Mouse (Mus musculus): ENCODE measurements at regions not wholly inside any gene's neighbourhood (a gene's known extent, or its start where the extent isn't known, plus 50 kb on each side); places are given as distances from the start of the nearest gene placed in this dataset.
A peak's percentile ranks its signal among the peaks of the same experiment; 100 is the strongest.

- H3K4me1 ChIP-seq (ENCODE audit: control insufficient read depth, insufficient read depth, low read length): no peaks in the 10 kb centered on the region
- H3K27ac ChIP-seq (ENCODE audit: insufficient read depth, low read length): no peak overlapping the region
- H3K4me3 ChIP-seq (replicated peaks; ENCODE audit: insufficient read depth, low read depth, low read length): no peak overlapping the region
- no peak for TF ChIP-seq CTCF (IDR thresholded peaks at IDR 0.05; ENCODE audit: borderline replicate concordance, insufficient read depth, low read depth, low read length)
- TF ChIP-seq POLR2A (IDR thresholded peaks at IDR 0.05; ENCODE audit: borderline replicate concordance, insufficient read depth, low read length): no peak
- DNase-seq: no peak
- no peaks in the 10 kb centered on the region; the same call in 1 of the 2 replicates for H3K27me3 ChIP-seq (ENCODE audit: control insufficient read depth, insufficient read depth, low read length)
- WGBS: 89% methylated on average over 4 of the region's 4 CpGs
These were observed 364.4 kb upstream of the Id4 start for GRCm38 (mm10) chr13:47896646-47897045.

DNA sequence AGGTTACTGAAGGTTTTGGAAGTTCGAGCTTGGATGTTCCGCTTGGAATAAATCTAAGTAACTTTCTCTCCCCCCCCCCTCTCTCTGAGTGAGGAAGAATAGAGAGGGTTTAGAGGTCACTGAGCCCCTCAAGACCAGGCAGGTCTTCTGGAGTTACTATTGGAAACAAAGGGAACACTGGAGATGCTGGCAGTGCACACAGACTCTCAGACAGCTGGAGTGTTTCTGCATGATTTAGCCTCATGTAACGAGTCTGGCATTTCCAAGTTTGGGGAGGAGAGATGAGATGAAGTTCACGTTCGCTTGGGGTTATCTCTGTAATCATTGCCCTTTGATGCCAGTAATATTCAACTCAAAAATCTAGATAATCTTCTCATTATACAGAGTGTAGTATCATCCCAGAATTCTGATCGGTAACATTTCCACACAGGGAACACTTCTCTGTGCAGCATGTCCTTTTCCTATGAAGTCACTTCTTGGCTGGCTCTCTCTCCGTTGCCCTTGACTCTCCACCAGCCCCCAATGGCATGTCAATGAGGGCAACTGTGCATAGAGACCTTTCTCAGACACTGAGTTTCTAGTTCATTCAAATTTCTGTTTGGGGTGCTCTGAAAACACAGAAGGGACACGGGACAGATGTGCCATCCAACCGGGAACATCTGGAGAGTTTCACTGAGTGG, 351.0 kb upstream of the Id4 start:
- Histone ChIP-seq H3K27ac (ENCODE audit: insufficient read depth, low read length) (no peak overlapping the region), H3K4me1 (ENCODE audit: control insufficient read depth, insufficient read depth, low read length) (no peaks in the 10 kb centered on the region), H3K4me3 (replicated peaks; ENCODE audit: insufficient read depth, low read depth, low read length) (no peak overlapping the region), H3K27me3 (ENCODE audit: control insufficient read depth, insufficient read depth, low read length) (no peaks in the 10 kb centered on the region; the same call in 1 of the 2 replicates)
- 7% methylated on average over 9 of the region's 9 CpGs for WGBS
- TF ChIP-seq CTCF (IDR thresholded peaks at IDR 0.05; ENCODE audit: borderline replicate concordance, insufficient read depth, low read depth, low read length): no peak
- TF ChIP-seq POLR2A (IDR thresholded peaks at IDR 0.05; ENCODE audit: borderline replicate concordance, insufficient read depth, low read length): no peak
- peak in 1 of 2 experiments; percentile 4 for DNase-seq

GRCm38 (mm10) chr13:47910531-47910910, 350.5 kb upstream of the Id4 start:
- Histone ChIP-seq H3K4me1 (ENCODE audit: control insufficient read depth, insufficient read depth, low read length) (no peaks in the 10 kb centered on the region), H3K27ac (ENCODE audit: insufficient read depth, low read length) (no peak overlapping the region), H3K4me3 (replicated peaks; ENCODE audit: insufficient read depth, low read depth, low read length) (no peak overlapping the region), H3K27me3 (ENCODE audit: control insufficient read depth, insufficient read depth, low read length) (no peaks in the 10 kb centered on the region; the same call in 1 of the 2 replicates)
- WGBS: 11% methylated on average over 3 of the region's 3 CpGs
- TF ChIP-seq POLR2A (IDR thresholded peaks at IDR 0.05; ENCODE audit: borderline replicate concordance, insufficient read depth, low read length): no peak
- TF ChIP-seq CTCF (IDR thresholded peaks at IDR 0.05; ENCODE audit: borderline replicate concordance, insufficient read depth, low read depth, low read length): no peak
- no peak for DNase-seq

DNA sequence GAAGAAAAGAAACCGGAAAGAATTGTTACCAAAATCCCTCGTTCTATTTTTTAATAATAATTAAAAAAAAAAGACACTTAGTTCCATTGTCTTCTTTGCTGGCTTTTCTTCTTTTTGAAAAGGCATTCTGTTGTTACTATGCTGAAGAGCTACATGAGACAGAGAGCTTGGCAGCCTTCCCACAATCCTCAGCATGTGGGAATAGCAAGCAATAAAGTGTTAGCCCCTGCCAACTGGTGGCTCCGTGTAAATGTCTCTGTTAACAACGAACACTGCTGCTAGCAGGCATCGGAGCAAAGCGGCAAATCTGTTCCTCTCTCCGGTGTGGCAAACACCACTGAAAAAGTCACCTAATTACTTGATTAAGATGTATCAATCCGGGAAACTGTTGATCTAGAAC, 344.6 kb upstream of the Id4 start:
- no peak for TF ChIP-seq POLR2A (IDR thresholded peaks at IDR 0.05; ENCODE audit: borderline replicate concordance, insufficient read depth, low read length)
- TF ChIP-seq CTCF (IDR thresholded peaks at IDR 0.05; ENCODE audit: borderline replicate concordance, insufficient read depth, low read depth, low read length): no peak

GRCm38 (mm10) chr13:47917370-47917769, 343.7 kb upstream of the Id4 start:
- no peak for DNase-seq
- H3K4me1 ChIP-seq (ENCODE audit: control insufficient read depth, insufficient read depth, low read length): no peaks in the 10 kb centered on the region
- no peak overlapping the region for H3K4me3 ChIP-seq (replicated peaks; ENCODE audit: insufficient read depth, low read depth, low read length)
- 97% methylated on average over 3 of the region's 3 CpGs for WGBS
- H3K27ac ChIP-seq (ENCODE audit: insufficient read depth, low read length): no peak overlapping the region
- no peaks in the 10 kb centered on the region; the same call in 1 of the 2 replicates for H3K27me3 ChIP-seq (ENCODE audit: control insufficient read depth, insufficient read depth, low read length)
- TF ChIP-seq POLR2A (IDR thresholded peaks at IDR 0.05; ENCODE audit: borderline replicate concordance, insufficient read depth, low read length) (no peak), CTCF (IDR thresholded peaks at IDR 0.05; ENCODE audit: borderline replicate concordance, insufficient read depth, low read depth, low read length) (no peak)

More for the DNA sequence above, 344.6 kb upstream of the Id4 start:
- no peaks in the 10 kb centered on the region; the same call in 1 of the 2 replicates for H3K27me3 ChIP-seq (ENCODE audit: control insufficient read depth, insufficient read depth, low read length)
- no peaks in the 10 kb centered on the region for H3K4me1 ChIP-seq (ENCODE audit: control insufficient read depth, insufficient read depth, low read length)
- H3K27ac ChIP-seq (ENCODE audit: insufficient read depth, low read length): no peak overlapping the region
- peak; percentile 33 to 65 for DNase-seq
- H3K4me3 ChIP-seq (replicated peaks; ENCODE audit: insufficient read depth, low read depth, low read length): no peak overlapping the region
- WGBS: 3% methylated on average over 8 of the region's 8 CpGs

- no peak for TF ChIP-seq CTCF (IDR thresholded peaks at IDR 0.05; ENCODE audit: borderline replicate concordance, insufficient read depth, low read depth, low read length)
- TF ChIP-seq POLR2A (IDR thresholded peaks at IDR 0.05; ENCODE audit: borderline replicate concordance, insufficient read depth, low read length): no peak
- Histone ChIP-seq H3K27ac (ENCODE audit: insufficient read depth, low read length) (no peak overlapping the region), H3K4me1 (ENCODE audit: control insufficient read depth, insufficient read depth, low read length) (no peaks in the 10 kb centered on the region), H3K4me3 (replicated peaks; ENCODE audit: insufficient read depth, low read depth, low read length) (no peak overlapping the region), H3K27me3 (ENCODE audit: control insufficient read depth, insufficient read depth, low read length) (no peaks in the 10 kb centered on the region; the same call in 1 of the 2 replicates)
- no peak for DNase-seq
- WGBS: 67% methylated on average over 5 of the region's 5 CpGs
These were observed 340.0 kb upstream of the Id4 start for GRCm38 (mm10) chr13:47921044-47921443.

- TF ChIP-seq CTCF (IDR thresholded peaks at IDR 0.05; ENCODE audit: borderline replicate concordance, insufficient read depth, low read depth, low read length): no peak
- TF ChIP-seq POLR2A (IDR thresholded peaks at IDR 0.05; ENCODE audit: borderline replicate concordance, insufficient read depth, low read length): no peak
- Histone ChIP-seq H3K4me3 (replicated peaks; ENCODE audit: insufficient read depth, low read depth, low read length) (no peak overlapping the region), H3K4me1 (ENCODE audit: control insufficient read depth, insufficient read depth, low read length) (no peaks in the 10 kb centered on the region; the same call in 1 of the 2 replicates), H3K27me3 (ENCODE audit: control insufficient read depth, insufficient read depth, low read length) (no peaks in the 10 kb centered on the region), H3K27ac (ENCODE audit: insufficient read depth, low read length) (no peak overlapping the region)
- DNase-seq: no peak
- WGBS: 76% methylated on average over 2 of the region's 2 CpGs
These were observed 320.3 kb upstream of the Id4 start for GRCm38 (mm10) chr13:47940696-47941095.

- H3K4me1 ChIP-seq (ENCODE audit: control insufficient read depth, insufficient read depth, low read length): no peaks in the 10 kb centered on the region; the same call in 1 of the 2 replicates
- no peak overlapping the region for H3K4me3 ChIP-seq (replicated peaks; ENCODE audit: insufficient read depth, low read depth, low read length)
- DNase-seq: peak in 1 of 2 experiments; percentile 4
- TF ChIP-seq POLR2A (IDR thresholded peaks at IDR 0.05; ENCODE audit: borderline replicate concordance, insufficient read depth, low read length) (no peak), CTCF (IDR thresholded peaks at IDR 0.05; ENCODE audit: borderline replicate concordance, insufficient read depth, low read depth, low read length) (no peak)
- 7% methylated on average over 8 of the region's 8 CpGs for WGBS
- no peaks in the 10 kb centered on the region for H3K27me3 ChIP-seq (ENCODE audit: control insufficient read depth, insufficient read depth, low read length)
- H3K27ac ChIP-seq (ENCODE audit: insufficient read depth, low read length): no peak overlapping the region
These were observed 318.6 kb upstream of the Id4 start for GRCm38 (mm10) chr13:47942368-47942787.
